Mouse (Mus musculus) yolk sac, embryonic 10.5 days (tissue): ENCODE results near the gene Cask.

Source experiments
- DNase-seq: peaks from one replicate; pipeline ENCODE4 v3.0.0-alpha.2; 2017; ENCODE audit warnings: low spot score

Cask gene

GRCm38 (mm10) chrX:13518019-13518418 lies 333.1 kb downstream of the Cask start:
- DNase-seq = no peak

GRCm38 (mm10) chrX:13516451-13516850 lies 334.7 kb downstream of the Cask start:
- DNase-seq = no peak

- no peak for DNase-seq
Measured at GRCm38 (mm10) chrX:13513864-13514263, 337.3 kb downstream of the Cask start.

GRCm38 (mm10) chrX:13513127-13513526 lies 338.0 kb downstream of the Cask start:
- DNase-seq = no peak

- no peak for DNase-seq
Measured at GRCm38 (mm10) chrX:13506376-13506775, 344.8 kb downstream of the Cask start.

- DNase-seq = no peak
Measured at GRCm38 (mm10) chrX:13504389-13504788, 346.8 kb downstream of the Cask start.

GRCm38 (mm10) chrX:13502862-13503375 lies 348.2 kb downstream of the Cask start:
- DNase-seq = no peak

- DNase-seq = no peak
Measured at GRCm38 (mm10) chrX:13500284-13500683, 350.9 kb downstream of the Cask start.

GRCm38 (mm10) chrX:13494892-13495703 lies 356.1 kb downstream of the Cask start:
- DNase-seq = no peak

GRCm38 (mm10) chrX:13492922-13493321 lies 358.2 kb downstream of the Cask start:
- no peak for DNase-seq

- DNase-seq = no peak
Measured at GRCm38 (mm10) chrX:13490941-13491340, 360.2 kb downstream of the Cask start.

- no peak for DNase-seq
Measured at GRCm38 (mm10) chrX:13489761-13490160, 361.4 kb downstream of the Cask start.

GRCm38 (mm10) chrX:13489001-13489400 lies 362.2 kb downstream of the Cask start:
- DNase-seq = no peak

GRCm38 (mm10) chrX:13484447-13484846 lies 366.7 kb downstream of the Cask start:
- no peak for DNase-seq

GRCm38 (mm10) chrX:13482576-13482975 lies 368.6 kb downstream of the Cask start:
- no peak for DNase-seq

- DNase-seq = no peak
Measured at GRCm38 (mm10) chrX:13479570-13479969, 371.6 kb downstream of the Cask start.

GRCm38 (mm10) chrX:13478298-13478697 lies 372.9 kb downstream of the Cask start:
- DNase-seq = no peak

GRCm38 (mm10) chrX:13477596-13477995 lies 373.6 kb downstream of the Cask start:
- no peak for DNase-seq

- DNase-seq = no peak
Measured at GRCm38 (mm10) chrX:13475382-13475781, 375.8 kb downstream of the Cask start.

GRCm38 (mm10) chrX:13472751-13473225 lies 378.4 kb downstream of the Cask start:
- DNase-seq = no peak

- no peak for DNase-seq
Measured at GRCm38 (mm10) chrX:13471925-13472324, 379.2 kb downstream of the Cask start.

GRCm38 (mm10) chrX:13469160-13470116 lies 381.7 kb downstream of the Cask start:
- no peak for DNase-seq
